Mouse (Mus musculus): ENCODE results near the gene Gng4. TPM values are rescaled to one million over a fixed set of nuclear protein-coding genes. Genes with fewer than 3 reads are reported as not detected.

The Gng4 gene
- total and polyA plus RNA-seq, 2 experiments from 2014 or later = 115 to 142 TPM

DNA sequence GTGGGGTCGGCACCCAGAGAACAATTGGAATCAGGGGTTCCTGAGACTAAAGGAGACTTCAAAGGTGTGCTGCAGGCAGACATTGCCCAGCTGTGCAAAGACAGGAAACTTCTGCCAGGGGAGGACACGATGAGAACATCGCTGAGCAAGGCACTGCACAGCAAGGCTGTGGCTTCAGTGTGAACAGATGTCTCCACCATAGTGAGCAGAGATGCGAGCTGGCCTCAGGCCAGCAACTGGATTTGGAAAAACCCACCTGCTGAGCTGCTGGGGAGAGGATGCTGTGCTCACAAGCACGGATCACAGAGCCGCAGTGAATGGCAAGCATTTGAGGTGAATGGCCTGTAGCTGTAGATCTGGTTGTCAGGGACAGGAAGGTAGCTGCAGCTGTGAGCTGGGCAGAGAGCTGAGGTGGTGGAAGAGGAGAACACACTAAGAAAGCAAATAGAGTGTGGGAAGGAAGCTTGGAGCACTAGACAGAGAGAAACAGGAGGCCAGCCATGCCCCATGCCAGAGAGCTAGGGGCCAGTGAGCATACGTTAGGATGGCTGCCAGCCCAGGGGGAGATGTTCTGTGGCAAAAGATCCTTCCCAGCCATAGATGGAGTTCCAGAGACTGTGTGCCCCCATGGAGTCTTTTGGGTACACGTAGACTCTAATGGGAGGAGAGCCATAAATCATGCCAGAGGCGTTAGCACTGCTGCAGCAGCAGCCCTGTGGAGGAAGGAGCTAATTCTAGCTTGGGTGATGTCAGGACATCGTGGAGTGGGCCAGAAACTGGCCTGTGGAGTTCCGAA lies 24.7 kb downstream of the Gng4 start:
- H3K9me3 ChIP-seq (ENCODE audit: low read length) = no peaks in the 10 kb centered on the region
- TF ChIP-seq CTCF (IDR thresholded peaks at IDR 0.05; ENCODE audit: low read depth) = no peak
- H3K4me3 ChIP-seq (ENCODE audit: low read length) = no peak overlapping the region
- peak overlapping the region; percentile 48; the same call in 1 of the 2 replicates for H3K27ac ChIP-seq
- 0 out of 2 replicates have a peak, but pooled peaks cover 3% of the 10 kb centered on the region for H3K4me1 ChIP-seq (ENCODE audit: insufficient read depth, low read length)
- peak; percentile 67 for DNase-seq (ENCODE audit: low spot score)
- no peaks in the 10 kb centered on the region for H3K27me3 ChIP-seq (ENCODE audit: insufficient read depth, low read length)
- H3K9ac ChIP-seq (replicated peaks; ENCODE audit: low read length) = no peak overlapping the region
- ATAC-seq = peak; percentile 65
- no peaks in the 10 kb centered on the region for H3K36me3 ChIP-seq (ENCODE audit: insufficient read depth, low read length)
- WGBS = 25% methylated on average over 11 of the region's 11 CpGs
- H3K4me2 ChIP-seq (ENCODE audit: low read depth, low read length) = no peak overlapping the region

DNA sequence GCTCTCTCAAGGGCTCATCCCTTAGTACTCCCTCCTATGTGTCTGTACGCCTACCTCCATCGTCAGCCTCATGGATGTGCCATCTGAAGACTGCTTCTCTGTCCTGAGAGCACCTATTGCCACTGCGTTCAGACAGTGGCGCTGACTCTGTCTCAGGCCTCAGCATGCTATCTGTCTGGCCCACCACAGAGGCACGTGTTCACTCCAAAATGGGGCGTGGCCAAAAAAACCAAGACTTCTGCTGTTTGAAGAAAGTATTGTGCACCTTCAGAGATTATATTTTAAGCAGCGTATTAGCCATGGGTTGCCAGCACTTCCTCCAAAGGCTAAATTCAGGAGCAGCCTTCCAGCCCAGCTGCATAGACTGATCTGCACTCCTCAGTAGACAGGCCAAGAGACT lies 27.0 kb downstream of the Gng4 start:
- Histone ChIP-seq H3K9ac (replicated peaks; ENCODE audit: low read length) (no peak overlapping the region), H3K4me2 (ENCODE audit: low read depth, low read length) (no peak overlapping the region), H3K4me3 (ENCODE audit: low read length) (no peak overlapping the region), H3K27me3 (ENCODE audit: insufficient read depth, low read length) (no peaks in the 10 kb centered on the region), H3K36me3 (ENCODE audit: insufficient read depth, low read length) (no peaks in the 10 kb centered on the region), H3K27ac (no peak overlapping the region), H3K4me1 (ENCODE audit: insufficient read depth, low read length) (0 out of 2 replicates have a peak, but pooled peaks cover 3% of the 10 kb centered on the region), H3K9me3 (ENCODE audit: low read length) (no peaks in the 10 kb centered on the region)
- DNase-seq (ENCODE audit: low spot score) (no peak), ATAC-seq (no peak)
- WGBS = 87% methylated on average over 7 of the region's 7 CpGs
- TF ChIP-seq CTCF (IDR thresholded peaks at IDR 0.05; ENCODE audit: low read depth) = no peak

DNA sequence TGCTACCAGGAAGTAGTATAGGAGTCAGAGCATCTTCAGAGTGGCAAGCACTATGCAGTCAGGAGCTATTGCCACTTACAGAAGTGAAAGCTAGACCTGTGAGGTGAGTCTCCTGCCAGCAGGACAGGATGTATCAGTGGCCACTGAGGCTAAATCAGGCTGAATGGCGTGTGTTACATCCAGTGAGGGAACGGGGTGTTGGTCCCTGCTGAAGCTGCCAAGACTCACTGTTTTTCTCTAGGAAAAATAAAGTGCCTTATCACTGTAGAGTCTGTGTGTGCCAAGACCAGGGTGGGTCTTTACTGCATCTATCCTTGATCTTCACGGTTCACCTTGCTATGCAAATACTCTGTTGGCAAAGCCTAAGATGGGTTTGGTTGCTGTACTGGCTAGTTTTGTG lies 34.8 kb downstream of the Gng4 start:
- Histone ChIP-seq H3K4me1 (ENCODE audit: insufficient read depth, low read length) (no peaks in the 10 kb centered on the region), H3K9ac (replicated peaks; ENCODE audit: low read length) (no peak overlapping the region), H3K4me2 (ENCODE audit: low read depth, low read length) (no peak overlapping the region), H3K9me3 (ENCODE audit: low read length) (no peaks in the 10 kb centered on the region), H3K27me3 (ENCODE audit: insufficient read depth, low read length) (no peaks in the 10 kb centered on the region), H3K4me3 (ENCODE audit: low read length) (no peak overlapping the region), H3K36me3 (ENCODE audit: insufficient read depth, low read length) (no peaks in the 10 kb centered on the region), H3K27ac (no peak overlapping the region)
- DNase-seq (ENCODE audit: low spot score) (no peak), ATAC-seq (no peak)
- 94% methylated on average over 3 of the region's 3 CpGs for WGBS
- no peak for TF ChIP-seq CTCF (IDR thresholded peaks at IDR 0.05; ENCODE audit: low read depth)

DNA sequence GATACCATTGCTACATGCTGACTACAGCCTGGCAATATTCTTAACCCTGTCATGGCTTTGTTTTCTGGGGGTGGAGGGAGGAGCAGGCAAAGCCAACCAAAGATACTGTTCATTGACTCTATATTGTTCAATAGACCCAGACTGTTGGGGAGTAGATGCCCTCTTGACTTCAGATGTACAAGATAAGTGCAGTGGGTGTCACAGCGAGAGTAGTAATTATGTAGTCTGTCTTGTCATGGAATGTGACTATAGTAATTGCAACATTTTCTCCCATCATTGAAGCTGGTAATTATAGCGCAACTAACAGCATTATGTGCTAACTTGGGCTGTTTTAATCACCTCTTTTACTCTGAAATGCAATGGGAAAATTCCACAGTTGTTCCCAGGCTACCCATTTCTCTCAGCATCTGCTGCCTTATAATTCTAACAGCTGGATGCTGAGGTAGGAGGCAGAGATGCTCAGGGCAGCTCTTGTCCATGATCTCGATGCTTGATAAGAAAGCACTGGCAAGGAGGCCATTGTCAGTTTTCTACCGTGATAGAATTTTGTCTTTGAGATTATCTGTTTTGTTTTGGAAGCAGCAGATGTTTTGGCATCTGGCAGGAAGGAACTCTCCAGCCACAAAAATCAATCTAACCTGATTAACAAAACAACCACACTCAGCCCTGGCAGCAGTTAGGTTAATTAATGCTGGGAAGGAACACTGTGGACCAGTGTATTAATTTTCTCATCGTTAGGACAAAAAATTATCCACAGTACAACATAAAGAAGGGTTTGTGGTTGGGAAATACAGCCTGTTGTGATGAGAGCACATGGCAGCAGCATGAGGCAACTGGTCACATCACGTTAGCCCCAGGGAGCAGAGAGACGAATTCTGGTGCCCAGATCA lies 36.6 kb downstream of the Gng4 start:
- DNase-seq (ENCODE audit: low spot score) (peak; percentile 12), ATAC-seq (peak; percentile 21; the same call in 1 of the 2 replicates)
- TF ChIP-seq CTCF (IDR thresholded peaks at IDR 0.05; ENCODE audit: low read depth) = no peak
- Histone ChIP-seq H3K36me3 (ENCODE audit: insufficient read depth, low read length) (no peaks in the 10 kb centered on the region), H3K9me3 (ENCODE audit: low read length) (no peaks in the 10 kb centered on the region), H3K4me2 (ENCODE audit: low read depth, low read length) (no peak overlapping the region), H3K27me3 (ENCODE audit: insufficient read depth, low read length) (no peaks in the 10 kb centered on the region), H3K4me3 (ENCODE audit: low read length) (no peak overlapping the region), H3K9ac (replicated peaks; ENCODE audit: low read length) (no peak overlapping the region), H3K4me1 (ENCODE audit: insufficient read depth, low read length) (no peaks in the 10 kb centered on the region), H3K27ac (no peak overlapping the region)
- WGBS = 61% methylated on average over 7 of the region's 7 CpGs

DNA sequence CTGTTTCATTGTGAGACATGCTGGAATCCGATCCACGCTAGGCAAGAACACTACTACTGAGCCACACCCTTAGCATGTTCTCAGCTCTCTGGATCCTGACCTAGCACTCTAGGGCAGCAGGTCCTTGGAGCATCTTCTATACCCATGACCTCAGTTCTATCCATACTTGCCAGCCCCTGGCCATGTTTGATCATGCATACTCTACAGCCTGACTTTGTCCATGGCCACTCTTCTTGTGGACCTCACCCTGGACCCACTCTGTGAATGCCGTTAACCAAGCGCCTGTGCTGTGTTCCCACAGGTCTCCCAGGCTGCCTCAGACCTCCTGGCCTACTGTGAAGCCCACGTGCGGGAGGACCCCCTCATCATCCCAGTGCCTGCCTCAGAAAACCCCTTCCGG lies 41.1 kb downstream of the Gng4 start:
- 92% methylated on average over 7 of the region's 7 CpGs for WGBS
- Histone ChIP-seq H3K36me3 (ENCODE audit: insufficient read depth, low read length) (no peaks in the 10 kb centered on the region), H3K4me1 (ENCODE audit: insufficient read depth, low read length) (no peaks in the 10 kb centered on the region), H3K27ac (no peak overlapping the region), H3K4me3 (ENCODE audit: low read length) (no peak overlapping the region), H3K9ac (replicated peaks; ENCODE audit: low read length) (no peak overlapping the region), H3K27me3 (ENCODE audit: insufficient read depth, low read length) (no peaks in the 10 kb centered on the region), H3K9me3 (ENCODE audit: low read length) (no peaks in the 10 kb centered on the region), H3K4me2 (ENCODE audit: low read depth, low read length) (no peak overlapping the region)
- ATAC-seq = no peak
- TF ChIP-seq CTCF (IDR thresholded peaks at IDR 0.05; ENCODE audit: low read depth) = no peak
- no peak for DNase-seq (ENCODE audit: low spot score)

DNA sequence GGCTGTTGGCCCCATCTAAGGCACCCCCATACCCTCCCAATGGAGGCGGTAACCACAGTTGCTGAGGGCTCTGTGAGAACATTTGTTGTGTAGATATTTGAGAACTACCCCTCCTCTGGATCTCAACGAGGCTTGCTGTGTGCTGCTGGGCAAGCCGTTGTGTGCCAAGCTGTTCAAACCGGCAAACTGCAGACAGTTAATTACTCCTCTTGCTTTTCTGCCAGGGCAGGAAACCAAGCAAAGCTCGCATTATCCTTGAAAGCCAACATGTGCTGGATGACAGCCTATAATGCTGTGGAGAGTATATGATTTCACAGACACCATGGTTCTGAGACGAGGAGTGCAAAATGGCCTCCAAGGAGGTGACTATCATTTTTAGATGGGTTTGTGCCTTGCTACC lies 42.7 kb downstream of the Gng4 start:
- 61% methylated on average over 6 of the region's 6 CpGs for WGBS
- no peak overlapping the region for H3K4me3 ChIP-seq (ENCODE audit: low read length)
- no peaks in the 10 kb centered on the region for H3K4me1 ChIP-seq (ENCODE audit: insufficient read depth, low read length)
- H3K36me3 ChIP-seq (ENCODE audit: insufficient read depth, low read length) = no peaks in the 10 kb centered on the region
- no peaks in the 10 kb centered on the region for H3K9me3 ChIP-seq (ENCODE audit: low read length)
- no peak overlapping the region for H3K9ac ChIP-seq (replicated peaks; ENCODE audit: low read length)
- DNase-seq (ENCODE audit: low spot score) (peak; percentile 21), ATAC-seq (no peak)
- H3K27ac ChIP-seq = no peak overlapping the region
- no peaks in the 10 kb centered on the region for H3K27me3 ChIP-seq (ENCODE audit: insufficient read depth, low read length)
- TF ChIP-seq CTCF (IDR thresholded peaks at IDR 0.05; ENCODE audit: low read depth) = no peak
- H3K4me2 ChIP-seq (ENCODE audit: low read depth, low read length) = no peak overlapping the region
